Mouse (Mus musculus): ENCODE data around the gene Ache.
"Not testable (repeated sequence)": the region's sequence is repeated elsewhere in the genome, so short reads cannot be mapped to it uniquely, and the experiment has no call there.

Ache gene

GRCm38 (mm10) chr5:137287032-137287952, at the start of gene Ache:
Gene Ache (plus strand): TSS chr5:137287519.
- DNase-seq (ENCODE audit: low spot score) = no peak

- DNase-seq (ENCODE audit: low spot score) = no peak
These were observed 23.2 kb upstream of the Ache start for GRCm38 (mm10) chr5:137263897-137264720.

- no peak for DNase-seq (ENCODE audit: low spot score)
These were observed 22.5 kb upstream of the Ache start for GRCm38 (mm10) chr5:137264787-137265186.

DNA sequence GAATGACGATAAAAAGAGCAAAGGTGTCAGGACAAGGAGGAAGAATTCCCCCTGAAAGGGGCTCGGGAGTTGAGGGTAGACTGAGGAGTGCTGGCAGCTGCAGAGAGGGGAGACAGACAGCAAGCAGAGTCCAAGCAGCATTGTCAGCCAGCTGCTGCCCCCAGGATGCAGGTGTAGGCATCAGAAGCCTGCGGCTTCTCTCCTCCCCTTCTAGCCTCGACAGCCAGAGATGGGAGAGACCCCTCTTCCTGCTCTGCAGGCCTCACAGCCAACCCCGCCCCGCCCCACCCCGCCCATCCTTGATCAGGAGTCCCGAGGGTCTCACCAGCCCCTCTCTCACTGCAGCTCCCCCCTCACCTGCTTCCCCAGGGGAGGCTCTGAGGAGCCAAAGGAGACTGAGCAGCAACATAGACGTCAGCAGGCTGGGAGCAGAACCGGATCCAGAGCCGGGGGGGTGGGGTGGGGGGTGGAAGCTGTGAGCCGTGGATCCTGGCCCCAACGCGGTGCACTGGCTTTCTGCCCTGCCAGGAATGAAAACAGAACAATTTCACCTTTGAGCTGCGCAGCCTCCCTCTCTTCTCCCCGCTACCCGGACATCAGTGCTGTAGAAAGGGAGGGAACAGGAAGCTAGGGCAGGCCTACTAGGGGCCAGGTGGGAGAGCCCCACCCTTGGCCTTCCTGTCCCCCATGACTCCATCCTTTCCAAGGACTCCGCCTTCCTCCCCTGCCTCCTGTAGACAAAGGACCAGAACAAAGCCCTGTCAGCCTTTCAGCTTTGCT, 19.0 kb upstream of the Ache start:
- DNase-seq (ENCODE audit: low spot score) = no peak

DNA sequence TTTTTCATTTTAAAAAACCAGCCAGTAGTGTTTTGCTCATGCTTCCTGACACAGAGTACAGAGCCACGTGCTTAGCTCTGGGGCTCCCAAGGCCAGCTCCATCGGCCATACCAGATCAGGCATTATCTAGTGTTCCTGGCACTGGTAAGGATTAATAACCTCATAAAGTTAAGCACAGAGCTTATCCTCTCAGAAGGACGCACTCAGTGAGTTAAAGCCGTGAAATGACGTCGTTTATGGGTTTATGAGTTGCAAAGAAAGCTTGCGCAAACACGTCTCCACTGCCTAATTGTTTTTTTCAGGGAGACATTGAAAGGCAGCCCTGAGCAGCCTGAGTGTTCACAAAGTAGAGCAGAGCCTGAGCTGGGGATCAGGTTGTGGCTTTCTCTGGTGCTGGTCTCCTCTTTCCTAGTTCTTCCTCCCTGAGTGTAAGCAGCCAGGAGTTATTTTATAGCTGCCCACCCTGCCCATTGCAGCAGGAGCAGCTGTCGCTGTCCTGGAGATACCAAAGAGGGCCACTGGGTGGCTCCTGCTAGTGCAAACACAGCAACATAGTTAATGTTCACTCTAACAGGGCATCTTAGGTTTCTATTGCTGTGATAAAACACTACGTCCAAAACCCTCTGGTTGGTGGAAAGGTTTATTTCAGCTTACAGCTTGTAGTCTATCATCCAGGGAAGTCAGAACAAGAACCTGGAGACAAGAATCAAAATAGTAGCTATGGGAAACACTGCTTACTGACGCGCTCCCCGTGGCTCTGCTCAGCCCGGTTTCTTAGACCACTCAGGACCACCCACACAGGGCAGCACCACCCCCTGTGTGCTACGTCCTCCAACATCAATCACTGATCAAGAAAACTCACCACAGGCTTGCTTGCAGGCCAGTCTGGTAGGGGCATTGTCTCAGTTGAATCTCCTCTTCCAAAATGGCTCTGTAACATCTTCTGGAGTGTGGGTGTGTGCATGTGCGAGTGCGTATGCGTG, 9.7 kb upstream of the Ache start:
- DNase-seq (ENCODE audit: low spot score) = no peak

GRCm38 (mm10) chr5:137284411-137284810, 2.9 kb upstream of the Ache start:
- not testable (repeated sequence) for DNase-seq (ENCODE audit: low spot score)

GRCm38 (mm10) chr5:137285045-137285444, 2.3 kb upstream of the Ache start:
- DNase-seq (ENCODE audit: low spot score) = no peak

- DNase-seq (ENCODE audit: low spot score) = no peak
These were observed 1.3 kb upstream of the Ache start for GRCm38 (mm10) chr5:137285986-137286385.

DNA sequence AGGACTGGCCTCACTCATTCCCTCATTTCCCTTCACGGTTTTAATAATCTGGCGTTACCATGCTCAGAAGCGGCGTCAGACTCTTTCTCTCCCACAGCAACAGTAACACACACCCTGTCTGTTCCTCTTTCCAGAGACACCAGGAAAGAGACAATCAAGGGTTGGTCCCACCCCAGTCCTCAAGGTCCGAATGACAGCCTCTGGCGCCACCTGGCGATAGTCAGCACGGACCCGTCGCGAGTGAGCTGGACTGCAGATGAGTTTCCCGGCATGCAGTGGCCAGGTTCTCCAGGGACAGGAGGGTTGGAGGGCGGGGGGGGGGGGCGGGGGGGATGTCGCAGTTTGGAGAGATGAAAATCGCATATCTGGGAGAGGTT, 676 bp upstream of the Ache start:
- DNase-seq (ENCODE audit: low spot score) = no peak

GRCm38 (mm10) chr5:137287953-137288743, 829 bp downstream of the Ache start:
- DNase-seq (ENCODE audit: low spot score) = no peak

DNA sequence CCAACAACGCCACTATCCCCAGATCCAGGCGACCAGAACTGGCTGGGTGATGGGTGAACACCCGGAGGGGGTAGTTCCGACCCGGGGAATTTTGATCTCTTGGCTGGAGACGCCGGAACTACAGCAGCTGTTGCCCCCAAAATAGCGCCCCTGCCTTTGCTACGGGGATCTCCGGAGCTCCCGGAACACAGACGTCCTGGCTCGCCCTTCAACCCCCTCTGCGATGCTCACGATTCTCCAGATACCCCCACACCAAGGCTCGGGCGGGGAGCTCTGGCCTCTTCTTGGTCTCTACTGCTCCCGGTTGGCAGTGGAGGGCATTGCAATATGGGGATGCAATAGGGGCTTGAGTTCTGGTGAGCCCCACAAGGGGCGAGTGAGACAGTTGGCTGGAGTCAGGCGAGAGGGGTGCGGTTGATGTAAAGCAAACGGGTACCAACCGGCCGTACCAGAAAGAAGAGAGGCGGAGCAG, 1.7 kb downstream of the Ache start:
- no peak for DNase-seq (ENCODE audit: low spot score)

DNA sequence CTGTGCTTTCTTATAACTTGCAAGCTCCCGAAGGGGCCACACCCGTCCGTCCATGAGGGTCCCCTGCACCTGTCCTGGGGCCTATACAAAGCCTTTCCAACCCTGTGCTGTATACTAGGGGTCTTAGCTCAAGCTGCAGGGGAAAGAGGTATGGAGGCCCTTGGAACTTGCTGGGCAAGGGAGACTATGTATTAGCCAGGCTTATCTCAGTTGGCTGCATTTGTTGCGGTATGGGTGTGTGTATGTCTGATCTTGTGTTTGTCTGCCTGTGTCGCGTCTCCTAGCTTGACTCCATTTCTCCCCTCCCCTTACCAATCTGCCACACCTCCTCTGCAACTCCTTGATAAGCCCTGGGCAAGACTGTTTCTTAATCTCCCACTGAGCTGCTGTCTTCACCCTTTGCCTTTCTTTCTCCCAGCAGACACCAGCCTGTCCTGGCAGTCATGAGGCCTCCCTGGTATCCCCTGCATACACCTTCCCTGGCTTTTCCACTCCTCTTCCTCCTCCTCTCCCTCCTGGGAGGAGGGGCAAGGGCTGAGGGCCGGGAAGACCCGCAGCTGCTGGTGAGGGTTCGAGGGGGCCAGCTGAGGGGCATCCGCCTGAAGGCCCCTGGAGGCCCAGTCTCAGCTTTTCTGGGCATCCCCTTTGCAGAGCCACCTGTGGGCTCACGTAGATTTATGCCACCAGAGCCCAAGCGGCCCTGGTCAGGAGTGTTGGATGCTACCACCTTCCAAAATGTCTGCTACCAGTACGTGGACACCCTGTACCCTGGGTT, 2.5 kb downstream of the Ache start:
- no peak for DNase-seq (ENCODE audit: low spot score)

GRCm38 (mm10) chr5:137290677-137291076, 3.4 kb downstream of the Ache start:
- DNase-seq (ENCODE audit: low spot score) = no peak

- DNase-seq (ENCODE audit: low spot score) = no peak
These were observed 4.1 kb downstream of the Ache start for GRCm38 (mm10) chr5:137291381-137291926.

DNA sequence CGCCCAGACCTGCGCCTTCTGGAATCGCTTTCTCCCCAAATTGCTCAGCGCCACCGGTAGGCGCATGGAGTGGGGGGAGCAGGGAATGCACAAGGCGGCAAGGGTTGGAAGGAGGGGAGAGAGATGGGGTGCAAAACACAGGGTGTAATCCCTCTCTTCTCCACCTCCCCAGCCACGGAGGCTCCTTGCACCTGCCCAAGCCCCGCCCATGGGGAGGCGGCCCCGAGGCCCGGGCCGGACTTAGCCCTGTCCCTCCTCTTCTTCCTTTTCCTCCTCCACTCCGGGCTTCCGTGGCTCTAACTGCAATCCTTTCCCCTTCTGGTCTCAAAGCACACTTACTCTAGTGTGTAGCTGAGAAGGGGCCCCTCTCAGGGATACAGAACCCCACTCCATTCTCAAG, 6.0 kb downstream of the Ache start:
- DNase-seq (ENCODE audit: low spot score) = no peak

DNA sequence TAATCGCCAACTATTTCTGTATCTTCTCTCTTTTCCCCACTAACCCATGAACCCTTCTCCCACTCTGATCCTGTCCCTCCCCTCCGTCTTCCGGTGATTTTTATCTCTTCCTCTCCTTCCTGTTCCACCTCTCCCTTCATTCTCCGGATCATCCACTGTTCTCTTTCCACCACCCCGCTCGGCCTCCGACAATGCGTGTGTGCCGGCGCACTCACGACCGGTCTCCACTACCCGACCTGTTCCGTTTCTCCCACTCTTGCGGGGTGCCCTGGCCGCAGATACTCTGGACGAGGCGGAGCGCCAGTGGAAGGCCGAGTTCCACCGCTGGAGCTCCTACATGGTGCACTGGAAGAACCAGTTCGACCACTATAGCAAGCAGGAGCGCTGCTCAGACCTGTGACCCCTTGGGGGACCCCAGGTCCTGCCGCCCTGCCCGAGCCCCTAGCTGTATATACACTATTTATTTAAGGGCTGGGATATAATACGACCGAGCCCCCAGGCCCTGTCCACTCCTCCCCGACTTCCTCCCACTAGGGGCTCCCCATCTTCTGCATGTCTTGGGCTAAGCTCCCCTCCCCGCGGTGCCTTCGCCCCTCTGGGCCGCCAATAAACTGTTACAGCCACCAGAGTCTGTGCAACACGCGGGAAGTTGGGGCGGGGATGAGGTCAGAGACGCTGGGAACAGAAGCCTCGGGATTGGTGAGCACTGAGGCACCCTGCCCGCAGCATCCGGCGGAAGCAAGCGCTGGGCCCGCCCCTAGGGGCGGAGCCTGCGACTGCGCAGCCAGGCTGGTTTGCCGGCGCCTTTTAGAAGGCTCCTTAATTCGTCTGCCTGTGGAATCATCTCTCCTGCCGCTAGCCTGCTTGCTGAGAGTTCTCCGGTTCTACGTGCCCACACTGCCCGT, 6.8 kb downstream of the Ache start, which contains the start of gene Ufsp1:
Ufsp1 (plus strand) TSS at position 791 of the 905 bp plus-strand sequence.
- DNase-seq (ENCODE audit: low spot score) = peak; percentile 86

DNA sequence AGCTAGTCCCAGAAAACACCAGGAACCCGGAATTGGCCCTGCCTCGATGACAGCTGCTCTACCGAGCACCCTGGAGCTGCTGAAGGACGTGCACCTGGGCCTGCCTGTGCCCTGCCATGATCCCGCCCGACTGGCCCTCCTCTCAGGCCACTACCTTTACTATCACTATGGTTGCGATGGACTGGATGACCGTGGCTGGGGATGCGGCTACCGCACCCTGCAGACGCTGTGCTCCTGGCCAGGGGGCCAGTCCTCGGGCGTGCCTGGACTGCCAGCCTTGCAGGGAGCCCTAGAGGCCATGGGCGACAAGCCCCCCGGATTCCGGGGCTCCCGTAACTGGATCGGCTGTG, 7.4 kb downstream of the Ache start:
- DNase-seq (ENCODE audit: low spot score) = no peak

GRCm38 (mm10) chr5:137295296-137295695, 8.0 kb downstream of the Ache start:
- no peak for DNase-seq (ENCODE audit: low spot score)

All from layer of hippocampus, adult 9-10 months (tissue).